Mouse (Mus musculus): ENCODE measurements around the gene Trpv4.

GRCm38 (mm10) chr5:114625590-114625989, 32.6 kb downstream of the Trpv4 start:
- peak; percentile 47; the same call in 1 of the 2 replicates for TF ChIP-seq CTCF (IDR thresholded peaks at IDR 0.05; ENCODE audit: extremely low read depth, insufficient read depth, insufficient read length, insufficient replicate concordance)
- TF ChIP-seq POLR2A (IDR thresholded peaks at IDR 0.05; ENCODE audit: low read depth, low read length) = no peak

All from spleen, adult 2 months (tissue).